Mouse (Mus musculus): ENCODE measurements around the gene Ccl1. TPM values are rescaled to one million over a fixed set of nuclear protein-coding genes. Genes with fewer than 3 reads are reported as not detected.

Ccl1 gene
- polyA plus RNA-seq, 1 experiment from 2014 or later: not detected

DNA sequence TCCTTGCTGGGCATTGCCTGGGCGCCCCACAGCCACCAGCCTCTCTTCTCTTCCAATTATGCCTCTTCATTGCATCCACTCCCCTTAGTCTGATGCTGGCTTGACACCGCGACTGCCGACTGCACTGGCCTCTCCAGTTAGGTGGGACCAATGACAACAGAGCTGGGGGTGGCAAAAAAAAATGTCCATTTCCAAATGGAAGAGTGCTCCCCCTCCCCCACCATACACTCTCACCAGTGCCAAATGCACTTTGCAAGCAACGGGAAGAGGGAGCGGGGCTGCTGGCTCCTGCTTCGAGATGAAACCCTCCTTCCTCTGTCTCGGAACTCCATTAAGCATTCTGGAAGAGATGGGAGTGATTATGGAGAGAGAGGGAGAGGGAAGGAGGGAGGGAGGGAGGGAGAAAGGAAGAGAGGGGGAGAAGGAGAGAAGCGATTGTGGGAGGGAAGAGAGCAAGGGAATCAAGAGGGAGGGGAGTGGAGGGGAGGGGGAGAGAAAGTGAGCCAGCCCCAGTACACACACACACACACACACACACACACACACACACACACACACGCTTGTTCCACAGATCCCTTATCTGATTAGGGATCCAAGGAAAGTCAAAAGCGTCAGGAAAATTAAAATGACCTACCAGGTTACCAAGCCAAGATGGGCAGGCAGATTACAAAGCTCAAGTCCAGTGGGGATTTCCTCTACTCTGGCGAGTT lies 5.0 kb upstream of the Ccl1 start:
- Histone ChIP-seq H3K9ac (replicated peaks) (no peak overlapping the region), H3K9me3 (ENCODE audit: low read length) (no peaks in the 10 kb centered on the region), H3K27ac (ENCODE audit: low read depth) (no peak overlapping the region), H3K4me3 (ENCODE audit: low read depth, low read length) (no peak overlapping the region), H3K27me3 (ENCODE audit: insufficient read depth, low read length) (no peaks in the 10 kb centered on the region), H3K4me1 (ENCODE audit: insufficient read depth) (no peaks in the 10 kb centered on the region), H3K4me2 (ENCODE audit: low read depth, low read length) (no peak overlapping the region), H3K36me3 (replicated peaks; ENCODE audit: insufficient read depth, low read length) (no peaks in the 10 kb centered on the region)
- TF ChIP-seq EP300 (IDR thresholded peaks at IDR 0.05; ENCODE audit: low read depth): no peak
- no peak for TF ChIP-seq CTCF (IDR thresholded peaks at IDR 0.05; ENCODE audit: low read depth)
- ATAC-seq (no peak), DNase-seq (no peak)
- 32% methylated on average over 12 of the region's 12 CpGs for WGBS (ENCODE audit: insufficient replicate concordance)

DNA sequence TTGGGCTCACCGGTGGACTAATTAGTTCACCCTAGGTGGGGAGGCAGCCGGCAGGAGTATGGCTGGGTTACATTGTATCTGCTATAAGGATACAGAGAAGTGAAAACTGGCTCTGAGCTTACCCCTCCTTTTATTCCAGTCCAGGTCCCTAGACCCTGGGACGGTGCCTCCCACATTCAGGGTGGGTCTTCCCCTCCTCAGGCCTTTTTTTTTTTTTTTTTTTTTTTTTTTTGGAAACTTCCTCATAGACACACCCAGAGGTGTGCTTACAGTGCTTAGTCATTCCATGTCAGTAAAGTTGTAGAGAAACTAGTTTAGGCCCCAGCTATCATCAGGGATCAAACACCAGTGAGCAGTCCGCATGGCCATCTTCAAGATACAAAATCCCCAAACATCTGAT lies 7.6 kb downstream of the Ccl1 start:
- Histone ChIP-seq H3K36me3 (replicated peaks; ENCODE audit: insufficient read depth, low read length) (no peaks in the 10 kb centered on the region), H3K9ac (replicated peaks) (no peak overlapping the region), H3K4me2 (ENCODE audit: low read depth, low read length) (no peak overlapping the region), H3K4me3 (ENCODE audit: low read depth, low read length) (no peak overlapping the region), H3K27me3 (ENCODE audit: insufficient read depth, low read length) (no peaks in the 10 kb centered on the region), H3K4me1 (ENCODE audit: insufficient read depth) (no peaks in the 10 kb centered on the region), H3K9me3 (ENCODE audit: low read length) (no peaks in the 10 kb centered on the region; the same call in 1 of the 2 replicates), H3K27ac (ENCODE audit: low read depth) (no peak overlapping the region)
- DNase-seq (no peak), ATAC-seq (no peak)
- WGBS (ENCODE audit: insufficient replicate concordance): 82% methylated on average over 4 of the region's 4 CpGs
- TF ChIP-seq EP300 (IDR thresholded peaks at IDR 0.05; ENCODE audit: low read depth): no peak
- no peak for TF ChIP-seq CTCF (IDR thresholded peaks at IDR 0.05; ENCODE audit: low read depth)

DNA sequence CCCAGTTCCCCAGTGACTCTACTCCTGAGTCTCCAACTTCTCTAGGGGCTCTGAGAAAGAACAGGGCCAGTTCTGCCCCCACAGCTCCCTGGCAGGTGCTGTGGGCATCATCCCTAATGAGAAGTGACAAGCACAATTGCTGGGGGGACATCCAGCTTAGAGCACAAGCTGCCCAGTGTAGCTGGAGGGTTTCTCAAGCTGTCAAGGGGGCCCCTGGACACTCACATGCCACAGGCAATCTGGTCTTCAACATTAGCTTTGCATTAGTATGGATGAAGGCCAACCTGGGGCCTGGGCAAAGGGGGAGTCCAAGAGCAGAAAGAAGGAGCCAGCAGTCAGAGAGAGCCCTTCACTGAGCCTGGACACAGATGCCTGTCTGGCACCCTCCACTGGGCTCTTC lies 14.6 kb downstream of the Ccl1 start:
- no peaks in the 10 kb centered on the region; the same call in 1 of the 2 replicates for H3K9me3 ChIP-seq (ENCODE audit: low read length)
- H3K9ac ChIP-seq (replicated peaks): no peak overlapping the region
- TF ChIP-seq CTCF (IDR thresholded peaks at IDR 0.05; ENCODE audit: low read depth) (no peak), EP300 (IDR thresholded peaks at IDR 0.05; ENCODE audit: low read depth) (no peak)
- no peak for ATAC-seq
- DNase-seq: no peak
- no peak overlapping the region for H3K4me3 ChIP-seq (ENCODE audit: low read depth, low read length)
- H3K36me3 ChIP-seq (replicated peaks; ENCODE audit: insufficient read depth, low read length): no peaks in the 10 kb centered on the region
- no peak overlapping the region for H3K4me2 ChIP-seq (ENCODE audit: low read depth, low read length)
- H3K27me3 ChIP-seq (ENCODE audit: insufficient read depth, low read length): no peaks in the 10 kb centered on the region
- H3K27ac ChIP-seq (ENCODE audit: low read depth): no peak overlapping the region
- H3K4me1 ChIP-seq (ENCODE audit: insufficient read depth): no peaks in the 10 kb centered on the region

DNA sequence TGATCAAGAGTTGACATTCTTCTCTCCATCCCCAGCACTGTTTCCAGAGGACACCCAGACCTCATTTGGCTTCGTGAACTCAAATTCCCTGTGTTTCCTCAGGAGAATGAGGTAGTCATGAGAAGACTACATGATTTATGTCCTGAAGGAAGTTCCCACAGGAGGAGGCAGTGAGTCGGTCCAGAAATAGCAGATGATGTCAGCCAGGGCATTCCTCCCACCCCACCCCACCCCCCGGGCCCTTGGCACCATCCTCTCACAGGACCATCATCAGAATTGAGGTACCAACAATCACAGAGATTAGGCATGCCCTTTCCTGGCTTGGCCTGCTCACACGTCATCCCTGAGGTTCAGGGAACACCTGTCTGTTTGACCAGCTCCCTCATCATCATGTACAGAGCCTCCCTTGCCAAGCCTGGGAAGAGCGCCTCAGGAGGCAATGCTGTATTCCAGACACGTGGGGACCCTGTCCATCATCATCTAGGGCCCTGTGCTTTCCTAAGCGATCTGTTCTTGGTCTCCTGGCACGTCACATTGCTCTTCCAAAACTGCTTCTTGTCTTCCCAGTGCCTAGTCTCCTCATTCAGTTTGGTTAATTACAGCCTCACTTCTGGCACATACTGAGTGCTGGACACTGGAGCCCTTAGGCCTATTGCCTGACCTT lies 31.2 kb downstream of the Ccl1 start:
- Histone ChIP-seq H3K27me3 (ENCODE audit: insufficient read depth, low read length) (no peaks in the 10 kb centered on the region; the same call in 1 of the 2 replicates), H3K4me1 (ENCODE audit: insufficient read depth) (no peaks in the 10 kb centered on the region), H3K9me3 (ENCODE audit: low read length) (no peaks in the 10 kb centered on the region), H3K4me3 (ENCODE audit: low read depth, low read length) (no peak overlapping the region), H3K4me2 (ENCODE audit: low read depth, low read length) (no peak overlapping the region), H3K27ac (ENCODE audit: low read depth) (no peak overlapping the region), H3K36me3 (replicated peaks; ENCODE audit: insufficient read depth, low read length) (no peaks in the 10 kb centered on the region), H3K9ac (replicated peaks) (no peak overlapping the region)
- DNase-seq (no peak), ATAC-seq (no peak)
- TF ChIP-seq CTCF (IDR thresholded peaks at IDR 0.05; ENCODE audit: low read depth) (no peak), EP300 (IDR thresholded peaks at IDR 0.05; ENCODE audit: low read depth) (no peak)
- 52% methylated on average over 8 of the region's 8 CpGs for WGBS (ENCODE audit: insufficient replicate concordance)

DNA sequence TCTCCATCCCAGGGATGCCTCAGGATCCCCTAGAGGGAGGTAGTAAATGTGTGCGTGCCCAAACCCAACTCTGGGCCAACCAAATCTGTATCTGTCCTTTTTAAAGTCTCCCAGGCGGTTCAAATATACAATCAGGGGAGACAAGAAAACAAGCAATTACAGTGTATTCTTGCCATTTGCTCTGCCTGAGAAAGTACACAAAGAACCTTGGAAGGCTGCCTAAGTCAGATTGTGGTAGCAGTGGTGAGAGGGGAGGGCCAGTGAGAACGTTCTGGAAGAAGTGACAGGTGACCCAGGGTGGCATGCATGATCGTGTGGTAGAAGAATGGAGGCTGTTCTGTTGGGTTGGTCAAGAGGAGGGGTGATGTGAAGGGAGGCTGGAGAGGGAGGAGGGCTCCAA lies 46.4 kb downstream of the Ccl1 start:
- no peak for TF ChIP-seq CTCF (IDR thresholded peaks at IDR 0.05; ENCODE audit: low read depth)
- TF ChIP-seq EP300 (IDR thresholded peaks at IDR 0.05; ENCODE audit: low read depth): no peak
- Histone ChIP-seq H3K4me2 (ENCODE audit: low read depth, low read length) (no peak overlapping the region), H3K4me1 (ENCODE audit: insufficient read depth) (no peaks in the 10 kb centered on the region), H3K36me3 (replicated peaks; ENCODE audit: insufficient read depth, low read length) (no peaks in the 10 kb centered on the region), H3K9me3 (ENCODE audit: low read length) (no peaks in the 10 kb centered on the region), H3K4me3 (ENCODE audit: low read depth, low read length) (no peak overlapping the region), H3K27me3 (ENCODE audit: insufficient read depth, low read length) (no peaks in the 10 kb centered on the region), H3K27ac (ENCODE audit: low read depth) (no peak overlapping the region), H3K9ac (replicated peaks) (no peak overlapping the region)
- WGBS (ENCODE audit: insufficient replicate concordance): 58% methylated on average over 4 of the region's 4 CpGs
- ATAC-seq (no peak), DNase-seq (no peak)

DNA sequence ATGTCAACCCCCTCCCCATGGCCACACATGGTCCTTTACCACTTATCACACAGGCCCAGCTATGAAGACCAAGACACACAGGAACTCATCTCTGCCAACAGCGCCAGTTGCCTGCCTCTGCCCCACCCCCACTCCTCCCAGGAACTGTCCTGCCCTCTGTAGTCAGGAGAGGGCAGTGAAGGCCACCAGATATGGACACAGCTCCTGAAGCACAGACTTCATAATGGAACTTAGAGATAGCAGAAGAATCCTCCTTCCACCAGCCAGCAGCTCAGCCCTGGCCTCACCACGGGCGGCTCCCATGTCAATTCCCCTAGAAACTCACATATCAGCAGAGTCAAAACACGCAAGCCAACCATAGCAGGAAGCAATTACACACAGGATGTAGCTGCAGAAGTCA lies 49.9 kb downstream of the Ccl1 start:
- TF ChIP-seq CTCF (IDR thresholded peaks at IDR 0.05; ENCODE audit: low read depth) (peak; percentile 69), EP300 (IDR thresholded peaks at IDR 0.05; ENCODE audit: low read depth) (no peak)
- no peaks in the 10 kb centered on the region for H3K36me3 ChIP-seq (replicated peaks; ENCODE audit: insufficient read depth, low read length)
- H3K4me1 ChIP-seq (ENCODE audit: insufficient read depth): no peaks in the 10 kb centered on the region
- 11% methylated on average over 4 of the region's 4 CpGs for WGBS (ENCODE audit: insufficient replicate concordance)
- H3K4me2 ChIP-seq (ENCODE audit: low read depth, low read length): no peak overlapping the region
- H3K27me3 ChIP-seq (ENCODE audit: insufficient read depth, low read length): no peaks in the 10 kb centered on the region
- no peak overlapping the region for H3K4me3 ChIP-seq (ENCODE audit: low read depth, low read length)
- ATAC-seq: peak; percentile 17; the same call in 1 of the 2 replicates
- no peak overlapping the region for H3K9ac ChIP-seq (replicated peaks)
- no peaks in the 10 kb centered on the region for H3K9me3 ChIP-seq (ENCODE audit: low read length)
- DNase-seq: peak; percentile 56
- no peak overlapping the region for H3K27ac ChIP-seq (ENCODE audit: low read depth)

All from liver, postnatal 0 days (tissue).